Mouse (Mus musculus): ENCODE measurements around the gene Pcdh7. TPM values are rescaled to one million over a fixed set of nuclear protein-coding genes. Genes with fewer than 3 reads are reported as not detected.

Gene Pcdh7
- total and polyA plus RNA-seq, 3 experiments: 22.3 to 127 (median 61.2) TPM

DNA sequence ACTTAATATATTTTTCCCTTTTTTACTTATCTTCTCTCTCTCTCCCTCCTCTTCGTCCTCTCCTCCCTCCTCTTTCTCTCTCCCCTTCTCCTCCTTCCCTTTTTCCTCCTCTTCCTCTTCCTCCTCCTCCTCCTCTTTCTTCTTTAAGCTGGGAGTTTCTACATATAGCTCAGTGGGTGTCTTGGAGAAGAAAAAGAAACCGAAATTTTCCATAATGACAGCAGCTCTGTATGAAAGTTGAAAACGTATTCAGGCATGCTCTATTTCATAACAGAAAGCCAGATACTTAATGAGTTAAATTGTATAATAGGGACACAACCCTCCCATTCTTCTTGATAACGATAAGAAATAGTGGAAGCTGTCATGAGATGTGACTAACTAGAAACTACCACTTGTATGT, 246.0 kb downstream of the Pcdh7 start:
- Histone ChIP-seq H3K9me3 (replicated peaks) (no peaks in the 10 kb centered on the region), H3K27me3 (ENCODE audit: insufficient read depth, low read length) (no peaks in the 10 kb centered on the region), H3K4me1 (ENCODE audit: insufficient read depth, low read depth, low read length) (peaks cover 36% of the 10 kb centered on the region), H3K4me3 (ENCODE audit: low read depth, low read length) (no peak overlapping the region), H3K36me3 (replicated peaks) (no peaks in the 10 kb centered on the region)
- ATAC-seq (ENCODE audit: extremely low read depth, insufficient number of reproducible peaks, low FRiP score, poor library complexity, severe bottlenecking): no peak
- TF ChIP-seq GATA2 (IDR thresholded peaks at IDR 0.05; ENCODE audit: borderline replicate concordance, low read depth, low read length) (no peak), CTCF (IDR thresholded peaks at IDR 0.05; ENCODE audit: low read depth, low read length) (no peak), POLR2AphosphoS5 (IDR thresholded peaks at IDR 0.05; ENCODE audit: insufficient replicate concordance, low read depth, low read length) (no peak), TAL1 (conservative IDR thresholded peaks at IDR 0.05; ENCODE audit: low read depth, low read length) (no peak), GATA1 (IDR thresholded peaks at IDR 0.05; ENCODE audit: borderline replicate concordance, low read length) (no peak)
- no peak for DNase-seq (ENCODE audit: low spot score)

DNA sequence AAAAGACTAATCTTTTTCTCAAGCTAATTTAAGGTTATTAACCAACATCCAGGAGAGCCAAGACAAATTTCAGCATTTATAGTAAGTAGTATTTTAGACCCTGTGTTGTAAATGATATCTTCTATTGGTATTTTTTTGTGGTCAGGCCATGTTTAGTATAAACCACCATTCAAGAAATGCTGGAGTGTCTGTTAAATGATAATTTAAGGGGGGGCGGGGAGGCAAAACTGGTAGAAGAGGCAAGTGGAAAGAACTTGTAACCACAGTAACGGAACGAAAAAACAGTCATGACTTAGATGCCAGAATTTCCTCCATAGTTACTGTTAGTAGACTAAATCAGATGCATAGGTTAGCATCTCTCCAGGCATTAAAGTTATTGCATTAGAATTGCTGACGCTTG, 246.4 kb downstream of the Pcdh7 start:
- TF ChIP-seq CTCF (IDR thresholded peaks at IDR 0.05; ENCODE audit: low read depth, low read length) (no peak), POLR2AphosphoS5 (IDR thresholded peaks at IDR 0.05; ENCODE audit: insufficient replicate concordance, low read depth, low read length) (no peak), TAL1 (conservative IDR thresholded peaks at IDR 0.05; ENCODE audit: low read depth, low read length) (no peak), GATA1 (IDR thresholded peaks at IDR 0.05; ENCODE audit: borderline replicate concordance, low read length) (no peak), GATA2 (IDR thresholded peaks at IDR 0.05; ENCODE audit: borderline replicate concordance, low read depth, low read length) (no peak)
- no peak for ATAC-seq (ENCODE audit: extremely low read depth, insufficient number of reproducible peaks, low FRiP score, poor library complexity, severe bottlenecking)
- Histone ChIP-seq H3K4me1 (ENCODE audit: insufficient read depth, low read depth, low read length) (peaks cover 31% of the 10 kb centered on the region), H3K4me3 (ENCODE audit: low read depth, low read length) (no peak overlapping the region), H3K27me3 (ENCODE audit: insufficient read depth, low read length) (no peaks in the 10 kb centered on the region), H3K9me3 (replicated peaks) (no peaks in the 10 kb centered on the region), H3K36me3 (replicated peaks) (no peaks in the 10 kb centered on the region)
- DNase-seq (ENCODE audit: low spot score): no peak

DNA sequence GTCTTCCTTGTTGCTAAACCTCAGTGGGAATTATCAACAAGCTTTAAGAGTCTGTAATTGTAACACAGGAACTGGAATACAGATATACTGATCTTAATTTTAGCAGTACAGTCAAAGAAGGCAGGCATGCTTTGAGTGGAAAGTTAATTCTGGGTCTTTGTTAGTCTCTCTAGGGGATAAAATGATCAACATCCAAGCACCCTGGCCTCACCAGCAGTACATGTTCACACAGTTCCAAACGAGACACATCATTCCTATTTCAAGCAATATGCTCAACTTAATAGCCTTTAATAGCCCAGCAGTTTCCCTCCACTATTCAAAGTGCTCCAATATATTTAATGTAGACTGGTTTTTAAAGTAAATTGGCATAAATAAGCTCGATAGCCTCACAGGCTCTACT, 275.8 kb downstream of the Pcdh7 start:
- no peak for DNase-seq (ENCODE audit: low spot score)
- Histone ChIP-seq H3K27me3 (ENCODE audit: insufficient read depth, low read length) (no peaks in the 10 kb centered on the region), H3K4me1 (ENCODE audit: insufficient read depth, low read depth, low read length) (no peaks in the 10 kb centered on the region), H3K9me3 (replicated peaks) (no peaks in the 10 kb centered on the region), H3K4me3 (ENCODE audit: low read depth, low read length) (no peak overlapping the region), H3K36me3 (replicated peaks) (no peaks in the 10 kb centered on the region)
- TF ChIP-seq POLR2AphosphoS5 (IDR thresholded peaks at IDR 0.05; ENCODE audit: insufficient replicate concordance, low read depth, low read length) (no peak), GATA2 (IDR thresholded peaks at IDR 0.05; ENCODE audit: borderline replicate concordance, low read depth, low read length) (no peak), CTCF (IDR thresholded peaks at IDR 0.05; ENCODE audit: low read depth, low read length) (no peak), GATA1 (IDR thresholded peaks at IDR 0.05; ENCODE audit: borderline replicate concordance, low read length) (no peak), TAL1 (conservative IDR thresholded peaks at IDR 0.05; ENCODE audit: low read depth, low read length) (no peak)
- no peak for ATAC-seq (ENCODE audit: extremely low read depth, insufficient number of reproducible peaks, low FRiP score, poor library complexity, severe bottlenecking)

DNA sequence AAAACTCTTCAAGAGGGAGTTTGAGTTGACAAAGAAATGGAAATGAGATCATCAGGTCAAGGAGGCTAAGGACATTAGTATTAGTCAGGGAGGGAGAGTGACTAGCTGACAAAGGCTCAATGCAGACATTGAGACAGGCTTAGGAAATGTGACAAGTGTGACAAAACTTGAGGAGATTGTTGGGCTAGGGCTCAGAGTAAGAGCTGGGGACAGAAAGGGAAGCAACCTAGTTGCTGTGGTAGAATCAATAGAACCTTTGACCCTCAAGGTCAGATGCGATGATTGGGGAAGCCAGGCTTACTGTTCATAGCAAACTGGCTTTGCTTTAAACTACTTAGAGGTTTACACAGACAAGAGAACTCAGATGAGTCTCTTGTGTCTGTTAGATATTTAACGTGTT, 303.6 kb downstream of the Pcdh7 start:
- TF ChIP-seq TAL1 (conservative IDR thresholded peaks at IDR 0.05; ENCODE audit: low read depth, low read length) (no peak), GATA1 (IDR thresholded peaks at IDR 0.05; ENCODE audit: borderline replicate concordance, low read length) (no peak), POLR2AphosphoS5 (IDR thresholded peaks at IDR 0.05; ENCODE audit: insufficient replicate concordance, low read depth, low read length) (no peak), CTCF (IDR thresholded peaks at IDR 0.05; ENCODE audit: low read depth, low read length) (no peak), GATA2 (IDR thresholded peaks at IDR 0.05; ENCODE audit: borderline replicate concordance, low read depth, low read length) (no peak)
- H3K4me3 ChIP-seq (ENCODE audit: low read depth, low read length): no peak overlapping the region
- H3K36me3 ChIP-seq (replicated peaks): no peaks in the 10 kb centered on the region
- H3K9me3 ChIP-seq (replicated peaks): no peaks in the 10 kb centered on the region
- ATAC-seq (ENCODE audit: extremely low read depth, insufficient number of reproducible peaks, low FRiP score, poor library complexity, severe bottlenecking) (no peak), DNase-seq (ENCODE audit: low spot score) (no peak)
- no peaks in the 10 kb centered on the region for H3K27me3 ChIP-seq (ENCODE audit: insufficient read depth, low read length)
- no peaks in the 10 kb centered on the region for H3K4me1 ChIP-seq (ENCODE audit: insufficient read depth, low read depth, low read length)

DNA sequence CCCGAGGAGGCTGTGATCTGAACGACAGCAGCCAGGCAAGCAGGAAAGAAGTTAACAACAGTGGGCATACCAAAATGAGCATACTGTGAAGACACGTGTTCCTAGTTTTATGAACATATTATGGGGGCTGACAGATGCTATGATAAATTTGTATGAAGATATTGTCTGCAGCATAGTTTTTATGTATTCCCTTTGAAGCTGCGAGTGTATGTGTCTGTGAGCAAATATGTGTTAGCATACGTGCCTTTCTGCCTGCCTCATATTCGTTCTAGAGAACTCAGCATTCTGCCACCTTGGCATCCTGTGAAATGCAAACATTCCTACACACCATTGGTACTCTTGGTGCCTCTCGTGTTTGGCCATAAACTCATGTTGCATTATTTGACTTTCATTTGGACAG, 307.4 kb downstream of the Pcdh7 start:
- DNase-seq (ENCODE audit: low spot score) (no peak), ATAC-seq (ENCODE audit: extremely low read depth, insufficient number of reproducible peaks, low FRiP score, poor library complexity, severe bottlenecking) (no peak)
- no peaks in the 10 kb centered on the region for H3K36me3 ChIP-seq (replicated peaks)
- no peaks in the 10 kb centered on the region for H3K4me1 ChIP-seq (ENCODE audit: insufficient read depth, low read depth, low read length)
- TF ChIP-seq POLR2AphosphoS5 (IDR thresholded peaks at IDR 0.05; ENCODE audit: insufficient replicate concordance, low read depth, low read length): no peak
- no peak for TF ChIP-seq GATA1 (IDR thresholded peaks at IDR 0.05; ENCODE audit: borderline replicate concordance, low read length)
- no peak for TF ChIP-seq GATA2 (IDR thresholded peaks at IDR 0.05; ENCODE audit: borderline replicate concordance, low read depth, low read length)
- no peak for TF ChIP-seq TAL1 (conservative IDR thresholded peaks at IDR 0.05; ENCODE audit: low read depth, low read length)
- TF ChIP-seq CTCF (IDR thresholded peaks at IDR 0.05; ENCODE audit: low read depth, low read length): no peak
- no peaks in the 10 kb centered on the region for H3K27me3 ChIP-seq (ENCODE audit: insufficient read depth, low read length)
- no peak overlapping the region for H3K4me3 ChIP-seq (ENCODE audit: low read depth, low read length)
- H3K9me3 ChIP-seq (replicated peaks): no peaks in the 10 kb centered on the region

DNA sequence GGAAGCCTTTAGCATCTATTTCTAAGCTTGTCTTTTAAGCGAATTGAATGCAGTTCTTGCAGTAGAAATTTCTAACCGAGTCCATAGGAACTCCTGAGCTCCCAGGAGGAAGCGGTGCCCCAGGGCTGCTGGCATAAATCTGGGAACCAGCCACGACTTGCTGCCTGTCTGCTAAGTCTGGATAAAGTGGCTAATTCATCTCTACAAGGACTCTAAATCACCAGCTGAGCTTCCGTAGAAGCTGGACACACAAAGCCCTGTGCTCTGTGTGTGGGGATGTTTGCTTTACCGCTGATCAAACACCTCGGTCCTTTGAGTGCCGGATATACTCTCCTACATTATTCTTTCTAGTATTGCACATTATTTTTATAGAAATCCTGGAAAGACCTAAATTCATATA, 308.0 kb downstream of the Pcdh7 start:
- TF ChIP-seq CTCF (IDR thresholded peaks at IDR 0.05; ENCODE audit: low read depth, low read length) (no peak), TAL1 (conservative IDR thresholded peaks at IDR 0.05; ENCODE audit: low read depth, low read length) (no peak), POLR2AphosphoS5 (IDR thresholded peaks at IDR 0.05; ENCODE audit: insufficient replicate concordance, low read depth, low read length) (no peak), GATA1 (IDR thresholded peaks at IDR 0.05; ENCODE audit: borderline replicate concordance, low read length) (no peak), GATA2 (IDR thresholded peaks at IDR 0.05; ENCODE audit: borderline replicate concordance, low read depth, low read length) (no peak)
- H3K36me3 ChIP-seq (replicated peaks): no peaks in the 10 kb centered on the region
- ATAC-seq (ENCODE audit: extremely low read depth, insufficient number of reproducible peaks, low FRiP score, poor library complexity, severe bottlenecking) (no peak), DNase-seq (ENCODE audit: low spot score) (no peak)
- H3K27me3 ChIP-seq (ENCODE audit: insufficient read depth, low read length): no peaks in the 10 kb centered on the region
- H3K4me1 ChIP-seq (ENCODE audit: insufficient read depth, low read depth, low read length): no peaks in the 10 kb centered on the region
- H3K9me3 ChIP-seq (replicated peaks): no peaks in the 10 kb centered on the region
- H3K4me3 ChIP-seq (ENCODE audit: low read depth, low read length): no peak overlapping the region
